Mouse (Mus musculus) G1E (cell line): ENCODE results near the gene Itga9.

Experiments used
- CTCF ChIP-seq: IDR thresholded peaks from 2 replicates; pipeline ENCODE4 v1.5.1; 2012; ENCODE audit warnings: low read depth, low read length, inconsistent platforms, mixed read lengths
- GATA1 ChIP-seq: IDR thresholded peaks from 2 replicates; pipeline ENCODE4 v1.6.1; 2012; ENCODE audit warnings: borderline replicate concordance, low read length, inconsistent platforms, mixed read lengths
- POLR2AphosphoS5 ChIP-seq: IDR thresholded peaks from 2 replicates; pipeline ENCODE4 v1.6.1; 2012; ENCODE audit warnings: low read depth, low read length, inconsistent platforms; ENCODE audit not compliant: insufficient replicate concordance
- TAL1 ChIP-seq: conservative IDR thresholded peaks from 2 replicates; pipeline ENCODE4 v1.6.1; 2012; ENCODE audit warnings: low read depth, low read length, inconsistent platforms, mixed read lengths

DNA sequence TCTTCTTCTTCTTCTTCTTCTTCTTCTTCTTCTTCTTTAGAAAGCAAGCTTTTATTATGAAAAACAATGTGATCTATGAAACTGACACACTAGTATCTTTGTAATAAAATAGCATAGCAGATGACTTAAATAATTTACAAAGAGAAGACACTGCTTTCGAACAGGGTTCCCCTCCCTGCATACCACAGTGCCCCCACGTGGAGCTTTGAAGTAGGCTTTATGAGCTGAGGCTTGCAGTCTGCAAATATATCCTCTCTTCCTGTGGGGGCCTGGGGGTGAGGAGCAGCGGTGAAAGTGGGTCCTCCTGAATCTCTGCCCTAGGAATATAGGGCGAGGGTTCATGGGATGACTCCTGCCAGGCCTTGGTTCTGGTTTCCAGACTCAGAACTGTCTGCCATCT, 35.6 kb upstream of the Itga9 start:
- no peak for TF ChIP-seq CTCF
- TF ChIP-seq GATA1: no peak
- no peak for TF ChIP-seq TAL1
- TF ChIP-seq POLR2AphosphoS5: no peak
